Mouse (Mus musculus): ENCODE measurements around the gene Nat10.

The Nat10 gene

DNA sequence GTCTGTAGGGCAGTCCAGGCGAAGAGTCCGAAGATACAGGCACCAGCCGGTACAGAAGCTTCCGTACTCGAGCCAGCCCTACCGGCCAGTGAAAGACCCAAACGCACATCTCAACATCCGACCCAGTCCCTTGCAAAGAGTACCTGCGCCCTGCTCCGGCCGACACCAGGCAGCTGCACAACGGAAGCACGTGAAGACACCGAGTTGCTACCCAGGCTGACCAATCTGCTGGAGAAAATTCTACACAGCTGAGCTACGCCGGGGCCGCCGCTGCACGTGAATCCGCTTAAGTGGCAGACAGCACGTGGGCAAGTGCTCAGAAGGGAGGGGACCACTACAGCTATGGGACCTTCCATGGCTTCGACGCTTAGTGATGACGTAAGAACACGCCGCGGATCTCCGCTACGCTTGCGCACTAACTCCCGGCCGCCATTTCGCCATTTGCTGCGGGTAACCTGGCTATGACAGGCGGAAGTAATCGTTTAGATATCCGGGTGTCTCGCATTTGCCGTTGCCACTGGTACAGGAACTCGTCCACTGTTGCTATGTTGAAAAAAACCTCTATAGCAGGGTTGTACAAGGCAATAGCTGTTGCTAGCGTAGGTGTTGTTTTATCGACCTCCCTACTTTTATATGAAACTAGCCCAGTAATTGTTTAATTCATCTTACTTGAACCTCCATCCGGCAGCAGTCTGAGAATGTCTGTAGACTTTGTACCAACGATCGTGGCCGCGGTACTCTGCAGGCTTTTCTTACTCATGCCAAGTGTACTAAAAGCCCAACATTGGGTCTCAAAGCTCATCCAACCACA lies at the start of gene Nat10:
Nat10 (minus strand) TSS at position 365 of the 811 bp plus-strand sequence.
- DNase-seq (ENCODE audit: low read depth) = peak; percentile 98

DNA sequence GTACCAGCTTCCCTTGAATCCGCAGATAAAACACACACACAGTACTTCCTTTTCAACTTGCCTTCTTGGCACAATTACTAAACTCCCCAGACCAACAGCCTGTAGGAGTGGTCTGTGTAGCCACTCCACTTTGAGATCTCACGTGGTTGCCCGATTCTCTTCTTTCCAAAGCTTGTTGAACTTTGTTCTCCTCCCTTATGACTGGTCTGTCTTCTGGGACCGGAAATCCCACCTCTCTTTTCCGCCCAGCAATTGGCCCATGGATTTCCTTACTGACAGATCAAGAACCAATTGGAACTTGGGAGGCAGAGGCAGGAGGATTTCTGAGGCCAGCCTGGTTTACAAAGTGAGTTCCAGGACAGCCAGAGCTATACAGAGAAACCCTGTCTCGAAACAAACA lies 49.3 kb upstream of the Nat10 start:
- no peak for DNase-seq (ENCODE audit: low read depth)

- no peak for DNase-seq (ENCODE audit: low read depth)
Observed at GRCm38 (mm10) chr2:103808466-103808865, 47.4 kb upstream of the Nat10 start.

DNA sequence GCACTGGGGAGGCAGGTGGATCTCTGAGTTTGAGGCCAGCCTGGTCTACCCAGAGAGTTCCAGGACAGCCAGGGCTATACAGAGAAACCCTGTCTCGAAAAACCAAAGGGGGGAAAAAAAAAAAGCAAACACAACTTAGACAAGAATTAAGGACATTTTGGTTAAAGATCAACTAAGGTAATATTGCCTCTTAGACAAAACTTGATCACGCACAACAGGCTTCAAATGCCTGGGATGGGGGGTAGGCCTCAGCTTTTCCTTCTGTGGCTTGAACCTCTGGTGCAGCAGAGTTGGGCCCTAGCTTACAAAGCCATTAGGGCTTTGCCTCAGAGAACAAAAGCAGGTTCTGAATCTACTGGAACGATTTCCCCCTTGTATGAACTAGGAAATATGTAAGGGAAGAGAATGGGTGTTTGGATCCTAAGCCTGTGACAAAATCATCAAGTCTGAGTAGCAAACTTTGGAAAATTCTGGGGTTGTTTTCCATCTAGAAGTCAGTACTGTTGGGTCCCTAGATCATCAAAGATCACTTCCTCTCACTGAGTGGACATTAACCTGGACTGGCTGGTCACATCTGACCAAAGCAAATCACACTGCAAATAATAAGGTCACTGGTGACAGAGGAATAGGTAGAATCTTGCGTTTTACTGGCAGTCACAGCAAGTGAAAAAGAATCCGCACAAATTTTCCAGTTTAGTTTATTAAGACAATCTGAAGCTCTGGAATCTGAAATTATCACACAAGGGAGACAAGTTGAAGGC lies 42.9 kb upstream of the Nat10 start:
- DNase-seq (ENCODE audit: low read depth) = no peak

DNA sequence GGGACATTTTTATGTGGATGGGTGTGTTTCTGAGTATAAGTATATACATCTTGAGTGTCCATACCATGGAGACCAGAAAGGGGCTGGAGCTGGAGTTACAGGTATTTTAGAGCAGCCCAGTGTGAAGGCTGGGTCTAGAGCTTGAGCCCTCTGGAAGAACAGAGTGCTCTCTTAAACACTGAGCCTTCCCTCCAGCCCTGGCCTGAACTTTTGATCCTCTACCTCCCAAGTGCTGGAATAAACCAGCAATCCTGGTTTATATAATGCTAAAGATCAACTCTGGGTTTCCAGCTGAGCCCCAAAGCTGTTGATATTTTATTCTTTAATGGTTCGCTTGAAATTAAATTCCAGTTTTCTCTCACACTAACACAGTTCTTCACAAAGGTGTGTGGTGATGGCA lies 41.4 kb upstream of the Nat10 start:
- no peak for DNase-seq (ENCODE audit: low read depth)

DNA sequence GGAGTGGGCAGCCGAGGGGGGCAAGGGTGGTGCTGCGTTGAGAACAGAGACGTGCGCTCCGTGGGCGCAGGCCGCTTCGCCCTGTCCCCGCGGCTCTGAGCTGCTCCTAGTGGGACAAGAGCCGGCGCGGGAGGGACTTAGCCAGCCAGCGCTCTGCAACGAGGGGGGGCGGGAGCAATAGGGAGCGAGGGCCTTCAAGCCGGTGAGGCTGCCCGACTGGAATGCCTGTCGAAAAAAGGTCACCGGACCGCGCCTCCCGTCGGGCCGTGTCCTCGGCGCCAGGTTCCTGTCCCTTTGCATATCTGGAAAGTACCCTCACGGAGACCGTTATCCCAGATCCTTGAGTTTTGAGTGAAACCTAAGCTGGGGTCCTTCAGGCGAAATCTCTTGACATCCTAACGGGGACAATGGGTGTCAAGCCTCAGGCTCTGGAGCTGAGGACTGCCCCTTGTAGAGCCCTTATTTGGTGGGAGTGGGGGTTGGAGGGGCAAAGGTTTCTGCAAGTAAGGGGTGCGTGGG lies 36.5 kb upstream of the Nat10 start, which contains the start of gene Caprin1:
Caprin1 (minus strand) TSS at position 159 of the 519 bp plus-strand sequence.
- DNase-seq (ENCODE audit: low read depth) = peak; percentile 95

DNA sequence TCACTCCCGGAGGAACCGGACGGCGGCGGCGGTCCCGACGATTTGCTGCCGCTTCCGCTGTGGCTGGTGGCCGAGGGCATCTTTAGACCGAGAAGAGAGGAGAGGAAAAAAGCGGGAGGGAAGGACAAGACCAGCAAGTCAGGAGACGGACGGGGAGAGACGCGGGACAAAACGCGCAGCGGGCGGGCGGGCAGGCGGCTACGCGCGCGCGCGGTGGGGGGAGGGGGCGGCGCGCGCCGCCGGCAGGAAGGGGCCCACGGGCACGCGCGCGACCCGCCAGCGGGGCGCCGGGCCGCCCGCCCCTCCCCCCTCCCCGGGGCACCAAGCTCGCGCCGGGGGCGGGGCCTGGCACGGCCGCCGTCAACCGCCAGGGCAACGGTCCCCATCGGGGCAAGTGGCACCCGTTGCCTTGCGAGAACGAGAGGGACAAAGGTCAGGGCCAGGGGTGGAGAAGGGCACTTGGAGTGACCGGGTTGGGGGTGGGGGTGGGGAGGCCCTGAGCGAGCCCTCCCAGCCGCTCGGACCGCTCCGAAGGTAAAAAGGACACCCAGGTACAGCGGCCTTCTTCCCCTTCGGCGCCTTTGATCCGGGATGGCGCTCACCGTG lies 35.9 kb upstream of the Nat10 start:
- peak; percentile 92 for DNase-seq (ENCODE audit: low read depth)

GRCm38 (mm10) chr2:103796211-103796860 lies 35.3 kb upstream of the Nat10 start:
- peak; percentile 67 for DNase-seq (ENCODE audit: low read depth)

GRCm38 (mm10) chr2:103795843-103796210 lies 34.8 kb upstream of the Nat10 start:
- peak; percentile 90 for DNase-seq (ENCODE audit: low read depth)

- DNase-seq (ENCODE audit: low read depth) = no peak
Observed at GRCm38 (mm10) chr2:103792009-103792408, 30.9 kb upstream of the Nat10 start.

GRCm38 (mm10) chr2:103785735-103786134 lies 24.7 kb upstream of the Nat10 start:
- no peak for DNase-seq (ENCODE audit: low read depth)

DNA sequence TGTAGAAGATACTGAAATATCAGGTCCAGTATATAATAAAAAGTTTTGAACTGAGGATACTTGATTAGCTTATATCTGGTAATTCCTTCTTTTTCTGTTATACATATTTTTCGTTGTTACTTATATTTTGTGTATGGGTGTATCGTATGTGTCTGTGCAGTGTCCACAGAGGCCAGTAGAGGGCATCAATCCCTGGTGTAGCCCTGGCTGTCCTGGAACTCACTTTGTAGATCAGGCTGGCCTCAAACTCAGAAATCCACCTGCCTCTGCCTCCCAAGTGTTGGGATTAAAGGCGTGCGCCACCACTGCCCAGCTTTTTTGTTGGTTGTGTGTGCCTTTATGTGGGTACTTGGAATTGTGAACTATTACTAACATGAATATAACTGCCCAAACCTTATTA lies 23.6 kb upstream of the Nat10 start:
- DNase-seq (ENCODE audit: low read depth) = peak; percentile 48

- DNase-seq (ENCODE audit: low read depth) = no peak
Observed at GRCm38 (mm10) chr2:103762492-103762891, 1.4 kb upstream of the Nat10 start.

DNA sequence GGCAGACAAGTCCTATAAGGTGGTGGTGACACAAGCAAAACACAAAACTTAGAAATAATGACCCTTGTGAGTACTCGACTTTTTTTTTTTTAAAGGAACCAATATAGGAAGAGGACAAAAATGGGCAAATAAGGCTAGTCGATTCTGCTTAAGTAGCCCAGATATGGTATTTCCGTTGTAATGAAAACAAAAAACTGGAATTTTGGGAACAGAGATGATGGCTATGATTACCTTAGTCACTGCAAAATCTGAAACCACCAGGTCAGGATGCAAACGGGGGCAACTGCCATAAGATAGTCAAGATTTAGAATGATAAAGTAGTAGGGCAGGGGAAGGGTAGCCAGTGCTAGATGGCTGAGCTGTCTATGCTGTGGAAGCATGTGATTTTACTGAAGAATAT lies 923 bp upstream of the Nat10 start:
- peak; percentile 18 for DNase-seq (ENCODE audit: low read depth)

GRCm38 (mm10) chr2:103760421-103760820 lies 649 bp downstream of the Nat10 start:
- DNase-seq (ENCODE audit: low read depth) = no peak

DNA sequence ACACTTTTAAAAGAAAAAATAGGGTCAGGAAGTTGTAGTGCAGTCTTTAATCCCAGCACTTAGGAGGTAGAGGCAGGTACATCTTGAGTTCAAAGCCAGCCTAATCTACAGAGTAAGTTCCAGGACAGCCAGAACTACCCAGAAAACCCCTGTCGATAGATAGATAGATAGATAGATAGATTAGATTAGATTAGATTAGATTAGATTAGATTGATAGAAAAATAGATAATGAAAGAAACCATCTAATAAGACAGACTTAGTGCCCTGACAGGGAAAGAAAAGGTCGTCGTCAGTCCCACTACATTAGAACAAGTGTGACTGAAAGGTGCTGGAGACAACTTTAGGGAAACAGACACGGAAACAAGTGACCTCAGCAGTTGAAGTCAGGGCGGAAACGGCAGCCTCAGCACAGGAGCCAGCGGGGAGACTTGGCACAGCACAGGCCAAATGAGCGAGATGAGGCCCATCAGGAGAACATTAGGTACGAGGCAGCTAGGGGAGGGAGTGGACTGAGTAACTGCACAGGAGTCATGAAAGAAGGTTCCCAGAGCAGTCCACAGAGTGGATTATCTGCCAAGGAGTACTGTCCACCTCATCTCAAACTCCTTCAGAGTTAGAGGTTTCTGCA lies 5.5 kb downstream of the Nat10 start:
- DNase-seq (ENCODE audit: low read depth) = no peak

DNA sequence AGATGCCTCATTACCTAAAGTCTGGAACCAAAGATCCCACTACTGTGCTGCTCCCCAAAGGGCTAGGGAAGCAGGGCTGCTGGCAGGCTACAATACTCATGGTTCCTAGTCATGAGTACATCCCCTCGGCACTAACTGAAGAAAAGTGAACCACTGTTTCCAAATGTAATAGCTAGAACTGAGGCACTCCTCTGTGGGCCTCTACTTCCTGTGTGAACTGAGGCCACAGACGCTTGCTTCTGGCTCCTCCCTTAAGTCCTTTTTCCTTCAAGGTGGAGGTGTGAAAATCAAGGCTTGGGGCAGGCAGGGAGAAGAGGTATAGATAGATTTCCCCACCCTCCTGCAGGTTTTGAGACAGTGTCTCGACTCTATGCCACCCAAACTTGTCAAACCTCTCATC lies 6.5 kb downstream of the Nat10 start:
- no peak for DNase-seq (ENCODE audit: low read depth)

DNA sequence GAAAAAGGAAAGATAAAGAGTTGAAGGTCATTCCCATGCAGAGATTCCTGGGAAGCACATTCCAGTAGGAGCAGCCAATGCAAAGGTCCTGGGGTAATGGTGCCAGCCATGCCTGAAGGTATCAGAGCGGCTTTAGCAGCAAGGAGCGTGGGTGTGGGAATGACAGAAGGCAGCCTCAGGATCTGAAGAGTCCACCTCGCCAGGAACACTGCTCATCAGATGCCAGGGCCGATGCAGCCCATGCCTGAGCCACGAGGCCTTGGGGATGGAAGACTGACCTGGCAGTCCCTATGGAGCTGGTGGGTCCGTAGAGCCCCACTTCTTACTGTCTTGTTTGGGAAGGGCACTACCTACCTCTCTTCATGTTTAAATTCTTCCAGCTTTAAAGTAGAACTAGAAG lies 9.3 kb downstream of the Nat10 start:
- no peak for DNase-seq (ENCODE audit: low read depth)

DNA sequence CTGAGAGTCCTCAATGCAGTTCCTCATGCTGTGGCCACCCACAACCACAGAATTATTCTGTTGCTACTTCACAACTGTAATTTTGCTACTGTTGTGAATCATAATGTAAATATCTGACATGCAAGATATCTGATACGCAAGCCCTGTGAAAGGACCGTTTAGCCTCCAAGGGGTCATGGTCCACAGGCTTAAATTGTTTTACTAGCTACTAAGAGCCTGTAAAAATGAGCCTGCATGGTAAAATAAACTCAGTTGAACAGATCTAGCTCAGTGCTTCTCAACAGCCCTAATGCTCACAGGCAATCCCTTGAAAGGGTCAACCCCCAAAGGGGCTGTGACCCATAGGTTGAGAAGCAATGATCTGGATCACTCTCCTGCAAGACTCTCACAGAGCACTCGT lies 12.0 kb downstream of the Nat10 start:
- DNase-seq (ENCODE audit: low read depth) = no peak

GRCm38 (mm10) chr2:103747891-103748290 lies 13.2 kb downstream of the Nat10 start:
- DNase-seq (ENCODE audit: low read depth) = no peak

DNA sequence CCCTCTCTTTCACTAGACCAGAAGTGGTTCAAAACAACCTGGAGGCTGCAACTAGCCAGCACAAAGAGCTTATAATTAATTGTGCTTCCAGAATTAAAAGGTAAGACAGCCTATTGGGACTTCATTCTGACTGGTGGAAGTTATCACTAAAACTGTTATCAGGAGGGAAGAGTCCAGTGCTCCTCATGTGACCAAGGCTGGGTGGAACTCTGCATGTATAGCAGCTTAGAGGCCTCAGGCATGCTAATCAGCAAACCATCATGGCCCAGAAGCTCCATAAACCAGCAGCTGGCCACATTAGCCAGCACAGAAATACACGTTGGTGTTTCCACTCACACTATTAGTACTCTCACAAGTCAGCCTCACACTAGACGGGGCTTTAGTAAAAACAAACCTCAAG lies 14.3 kb downstream of the Nat10 start:
- no peak for DNase-seq (ENCODE audit: low read depth)

GRCm38 (mm10) chr2:103746096-103746495 lies 15.0 kb downstream of the Nat10 start:
- no peak for DNase-seq (ENCODE audit: low read depth)
